Mouse (Mus musculus): ENCODE data around the gene Siglech. TPM values are rescaled to one million over a fixed set of nuclear protein-coding genes. Genes with fewer than 3 reads are reported as not detected.

The Siglech gene
- polyA plus RNA-seq, 1 experiment = 0.56 TPM

DNA sequence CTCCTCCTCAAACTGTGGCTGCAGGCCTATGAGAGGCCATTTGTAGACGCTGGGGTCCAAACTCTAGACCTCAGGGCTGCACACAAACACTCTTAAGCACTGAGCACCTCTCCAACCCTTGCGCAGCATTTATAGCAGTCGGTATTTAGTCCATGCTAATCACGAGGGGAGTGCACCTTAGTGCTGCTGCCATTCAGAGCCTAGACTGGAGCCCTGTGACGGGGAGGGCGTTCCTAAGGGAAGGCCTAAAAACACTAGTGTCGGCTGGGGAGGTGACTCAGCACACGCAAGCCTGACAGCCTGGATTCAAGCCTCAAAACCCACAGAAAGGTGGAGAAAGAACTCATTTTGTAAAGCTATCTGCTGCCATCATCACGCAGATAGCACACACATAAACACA, 59.6 kb downstream of the Siglech start:
- H3K4me1 ChIP-seq (ENCODE audit: control insufficient read depth, insufficient read depth, low read length) = peaks cover 3% of the 10 kb centered on the region; the same call in 1 of the 2 replicates
- H3K27ac ChIP-seq (ENCODE audit: insufficient read depth, low read depth, low read length) = no peak overlapping the region
- TF ChIP-seq CTCF (IDR thresholded peaks at IDR 0.05; ENCODE audit: low read depth, low read length) (no peak), POLR2A (IDR thresholded peaks at IDR 0.05; ENCODE audit: borderline replicate concordance, low read depth, low read length) (no peak)
- no peak overlapping the region for H3K4me3 ChIP-seq (ENCODE audit: insufficient read depth, low read length)

Other genes with a start within 250 kb of the Siglech start
- 21.4 and 25.7 TPM in 2 replicates for gene Tubgcp5, start 26.0 kb downstream of the Siglech start, polyA plus RNA-seq (2012; ENCODE audit: insufficient read depth, insufficient read length, missing spikeins)
- 132 and 147 TPM in 2 replicates for gene Cyfip1, start 73.6 kb downstream of the Siglech start, polyA plus RNA-seq (2012; ENCODE audit: insufficient read depth, insufficient read length, missing spikeins)
- gene Nipa2, start 194.3 kb downstream of the Siglech start, polyA plus RNA-seq (2012; ENCODE audit: insufficient read depth, insufficient read length, missing spikeins) = 60.9 and 66.4 TPM in 2 replicates

Data from bone marrow macrophage, adult 2 months (primary cell).